Mouse (Mus musculus) liver, adult (tissue): ENCODE measurements around the gene Mul1.

Source experiments
- GATA4 ChIP-seq: IDR thresholded peaks from 2 replicates; pipeline ENCODE4 v1.6.1; 2014; ENCODE audit warnings: mild to moderate bottlenecking, low read length; ENCODE audit not compliant: insufficient replicate concordance

Mul1 gene

GRCm38 (mm10) chr4:138455141-138455955 lies 20.9 kb downstream of the Mul1 start:
- no peak for TF ChIP-seq GATA4

GRCm38 (mm10) chr4:138455956-138456341 lies 21.5 kb downstream of the Mul1 start:
- TF ChIP-seq GATA4, result no peak

GRCm38 (mm10) chr4:138456536-138456935 lies 22.1 kb downstream of the Mul1 start:
- TF ChIP-seq GATA4, result no peak

GRCm38 (mm10) chr4:138457091-138457490 lies 22.6 kb downstream of the Mul1 start:
- TF ChIP-seq GATA4, result no peak

- no peak for TF ChIP-seq GATA4
Measured at GRCm38 (mm10) chr4:138458171-138458570, 23.7 kb downstream of the Mul1 start.

- TF ChIP-seq GATA4, result no peak
Measured at GRCm38 (mm10) chr4:138458735-138459440, 24.4 kb downstream of the Mul1 start.

- TF ChIP-seq GATA4, result no peak
Measured at GRCm38 (mm10) chr4:138459775-138460174, 25.3 kb downstream of the Mul1 start.

GRCm38 (mm10) chr4:138460910-138461309 lies 26.4 kb downstream of the Mul1 start:
- TF ChIP-seq GATA4, result no peak

GRCm38 (mm10) chr4:138461471-138461870 lies 27.0 kb downstream of the Mul1 start:
- no peak for TF ChIP-seq GATA4

GRCm38 (mm10) chr4:138462971-138463831 lies 28.7 kb downstream of the Mul1 start:
- peak; percentile 2; the same call in 1 of the 2 replicates for TF ChIP-seq GATA4

- no peak; the same call in 1 of the 2 replicates for TF ChIP-seq GATA4
Measured at GRCm38 (mm10) chr4:138463832-138464487, 29.5 kb downstream of the Mul1 start.

- TF ChIP-seq GATA4, result peak; percentile 14; the same call in 1 of the 2 replicates
Measured at GRCm38 (mm10) chr4:138464667-138465353, 30.3 kb downstream of the Mul1 start.

- no peak for TF ChIP-seq GATA4
Measured at GRCm38 (mm10) chr4:138465446-138465845, 31.0 kb downstream of the Mul1 start.

- no peak for TF ChIP-seq GATA4
Measured at GRCm38 (mm10) chr4:138466690-138467089, 32.2 kb downstream of the Mul1 start.
